Mouse (Mus musculus) hindbrain, embryonic 10.5 days (tissue): Measurements from ENCODE around the gene Olfr220. TPM values are rescaled to one million over a fixed set of nuclear protein-coding genes. Genes with fewer than 3 reads are reported as not detected.

Experiments
- polyA plus RNA-seq: library from polyadenylated mRNA; unstranded; fragments of >200 nt; fragmentation: Nextera tagmentation; extraction: Ambion mirVana; gene quantifications from 2 replicates; pipeline ENCODE4 v1.2.1, GENCODE M21; 2016

Olfr220 gene
- polyA plus RNA-seq, 1 experiment from 2014 or later = not detected

Other genes starting within 250 kb of the Olfr220 start
- not detected in 2 replicates for gene Olfr419, start 190.0 kb upstream of the Olfr220 start, polyA plus RNA-seq
- gene Mptx1, start 111.6 kb upstream of the Olfr220 start, polyA plus RNA-seq = not detected in 2 replicates
- gene Olfr417, start 77.0 kb upstream of the Olfr220 start, polyA plus RNA-seq = not detected in 2 replicates
- gene Olfr248, start 51.0 kb upstream of the Olfr220 start, polyA plus RNA-seq = not detected in 2 replicates
- gene Olfr414, start 18.0 kb upstream of the Olfr220 start, polyA plus RNA-seq = not detected in 2 replicates
- 6.1 and 8.0 TPM in 2 replicates for gene Fmn2, start 59.7 kb downstream of the Olfr220 start, polyA plus RNA-seq